Mouse (Mus musculus) kidney, adult 2 months (tissue): ENCODE results near the gene Slc36a1. TPM values are rescaled to one million over a fixed set of nuclear protein-coding genes. Genes with fewer than 3 reads are reported as not detected.

Experiments used
- DNase-seq: peaks from one replicate; pipeline ENCODE4 v3.0.0; 2021
- H3K27ac ChIP-seq: fragments of 200-500 bp; 2 replicates; pipeline ENCODE4 v1.5.1; 2012; ENCODE audit warnings: low read depth, low read length, control low read depth, inconsistent platforms; ENCODE audit not compliant: insufficient read depth
- H3K27me3 ChIP-seq: fragments of 200-500 bp; replicated peaks from 2 replicates; pipeline ENCODE4 v1.6.1; 2012; ENCODE audit warnings: mild to moderate bottlenecking, moderate library complexity, low read length, inconsistent platforms; ENCODE audit not compliant: control insufficient read depth, insufficient read depth
- H3K36me3 ChIP-seq: fragments of 200-500 bp; 2 replicates; pipeline ENCODE4 v1.6.1; 2012; ENCODE audit warnings: mild to moderate bottlenecking, moderate library complexity, low read length, inconsistent platforms; ENCODE audit not compliant: control insufficient read depth, insufficient read depth
- H3K4me1 ChIP-seq: fragments of 200-500 bp; 2 replicates; pipeline ENCODE4 v1.6.1; 2011; ENCODE audit warnings: low read length; ENCODE audit not compliant: control insufficient read depth, insufficient read depth
- H3K4me3 ChIP-seq: fragments of 200-500 bp; 2 replicates; pipeline ENCODE4 v1.5.1; 2011; ENCODE audit warnings: mild to moderate bottlenecking, low read depth, low read length, control low read depth; ENCODE audit not compliant: insufficient read depth
- CTCF ChIP-seq: fragments of 200-500 bp; conservative IDR thresholded peaks from 2 replicates; pipeline ENCODE4 v1.5.1; 2011; ENCODE audit warnings: low read depth, mild to moderate bottlenecking, control low read depth, low read length, moderate library complexity, mixed read lengths; ENCODE audit not compliant: insufficient read depth, insufficient read length
- POLR2A ChIP-seq: fragments of 200-500 bp; IDR thresholded peaks from one replicate; pipeline ENCODE4 v1.6.1; 2011; ENCODE audit warnings: low read depth, low read length, control low read depth
- WGBS: fragments of 180-500 bp; shearing (Covaris S2); methylation state at CpG from one replicate; pipeline ENCODE4 v1.1.7; 2018; 5-methylcytosine and 5-hydroxymethylcytosine counted together
- polyA plus RNA-seq: library from polyadenylated mRNA; depleted of rRNA; stranded (reverse); fragments of >200 nt; gene quantifications from 2 replicates; pipeline ENCODE4 v1.2.3, GENCODE M21; 2012; rRNA removed

Gene Slc36a1
- polyA plus RNA-seq, 1 experiment, result 60.5 TPM

- Histone ChIP-seq H3K27me3 (no peaks in the 10 kb centered on the region), H3K36me3 (no peaks in the 10 kb centered on the region), H3K4me1 (no peaks in the 10 kb centered on the region), H3K27ac (no peak overlapping the region), H3K4me3 (no peak overlapping the region)
- WGBS, result 54% methylated on average over 2 of the region's 2 CpGs
- TF ChIP-seq POLR2A, result no peak
- TF ChIP-seq CTCF, result no peak
- DNase-seq, result no peak
Observed at GRCm38 (mm10) chr11:55265647-55266046, 61.5 kb downstream of the Slc36a1 start.

GRCm38 (mm10) chr11:55268580-55268979 lies 64.4 kb downstream of the Slc36a1 start:
- H3K27me3 ChIP-seq, result no peaks in the 10 kb centered on the region
- no peaks in the 10 kb centered on the region for H3K4me1 ChIP-seq
- WGBS, result 77% methylated on average over 6 of the region's 6 CpGs
- TF ChIP-seq CTCF, result no peak
- TF ChIP-seq POLR2A, result no peak
- DNase-seq, result no peak
- no peak overlapping the region for H3K27ac ChIP-seq
- no peak overlapping the region for H3K4me3 ChIP-seq
- no peaks in the 10 kb centered on the region for H3K36me3 ChIP-seq

- 70% methylated on average over 6 of the region's 6 CpGs for WGBS
- TF ChIP-seq CTCF (no peak), POLR2A (no peak)
- Histone ChIP-seq H3K36me3 (no peaks in the 10 kb centered on the region), H3K27me3 (no peaks in the 10 kb centered on the region), H3K4me3 (no peak overlapping the region), H3K4me1 (no peaks in the 10 kb centered on the region), H3K27ac (no peak overlapping the region)
- DNase-seq, result no peak
Observed at GRCm38 (mm10) chr11:55274756-55275155, 70.6 kb downstream of the Slc36a1 start.

Other genes starting within 250 kb of the Slc36a1 start
- 19.1 and 20.6 TPM in 2 replicates for gene Tnip1, start 241.4 kb upstream of the Slc36a1 start, polyA plus RNA-seq
- gene Anxa6, start 170.9 kb upstream of the Slc36a1 start, polyA plus RNA-seq, result 76.5 and 87.9 TPM in 2 replicates
- gene Ccdc69, start 126.2 kb upstream of the Slc36a1 start, polyA plus RNA-seq, result 1.6 and 2.0 TPM in 2 replicates
- 216 TPM in 2 replicates for gene Gm2a, start 106.2 kb upstream of the Slc36a1 start, polyA plus RNA-seq
- gene Slc36a3, start 52.6 kb upstream of the Slc36a1 start, polyA plus RNA-seq, result 0.04 and 0.11 TPM in 2 replicates
- gene Slc36a2, start 19.3 kb upstream of the Slc36a1 start, polyA plus RNA-seq, result 35.4 and 36.9 TPM in 2 replicates
- gene Fat2, start 132.2 kb downstream of the Slc36a1 start, polyA plus RNA-seq, result 0.06 and 0.11 TPM in 2 replicates
- 585 and 720 TPM in 2 replicates for gene Sparc, start 218.8 kb downstream of the Slc36a1 start, polyA plus RNA-seq